Mouse (Mus musculus) frontal cortex, postnatal 10 days (tissue): Measurements from ENCODE around the gene Pyroxd1.
A peak's percentile ranks its signal among the peaks of the same experiment; 100 is the strongest.
"Not testable (repeated sequence)": the region's sequence is repeated elsewhere in the genome, so short reads cannot be mapped to it uniquely, and the experiment has no call there.

Experiments
- DNase-seq, 2 experiments: peaks; one replicate each; pipeline ENCODE4 v3.0.0; 2022; ENCODE audit warnings: low spot score in 2 of 2, mixed read lengths in 1 of 2

Pyroxd1 gene

GRCm38 (mm10) chr6:142345440-142346038 is at the start of gene Pyroxd1:
Pyroxd1 (plus strand) TSS chr6:142345654.
- DNase-seq: peak; percentile 83 to 85

- no peak for DNase-seq
Measured at GRCm38 (mm10) chr6:142298098-142298497, 47.4 kb upstream of the Pyroxd1 start, which contains the start of gene Iapp. Iapp (plus strand) TSS chr6:142298423.

- DNase-seq: no peak
Measured at GRCm38 (mm10) chr6:142305076-142305475, 40.4 kb upstream of the Pyroxd1 start.

- DNase-seq: no peak
Measured at GRCm38 (mm10) chr6:142314285-142314684, 31.2 kb upstream of the Pyroxd1 start.

- DNase-seq: no peak
Measured at GRCm38 (mm10) chr6:142317106-142317505, 28.3 kb upstream of the Pyroxd1 start.

- no peak for DNase-seq
Measured at GRCm38 (mm10) chr6:142322881-142323280, 22.6 kb upstream of the Pyroxd1 start, which contains the start of gene Slco1a5. Slco1a5 (minus strand) TSS chr6:142322981.

- no peak for DNase-seq
Measured at GRCm38 (mm10) chr6:142326598-142326997, 18.9 kb upstream of the Pyroxd1 start.

GRCm38 (mm10) chr6:142329201-142329600 is 16.3 kb upstream of the Pyroxd1 start:
- no peak for DNase-seq

- DNase-seq: no peak
Measured at GRCm38 (mm10) chr6:142338961-142339360, 6.5 kb upstream of the Pyroxd1 start.

GRCm38 (mm10) chr6:142339576-142339975 is 5.9 kb upstream of the Pyroxd1 start:
- DNase-seq: no peak

GRCm38 (mm10) chr6:142343561-142343960 is 1.9 kb upstream of the Pyroxd1 start:
- DNase-seq: peak in 1 of 2 experiments; percentile 38

GRCm38 (mm10) chr6:142346181-142347110 is 992 bp downstream of the Pyroxd1 start:
- DNase-seq: no peak

- no peak for DNase-seq
Measured at GRCm38 (mm10) chr6:142347431-142348385, 2.3 kb downstream of the Pyroxd1 start.

- not testable (repeated sequence) for DNase-seq
Measured at GRCm38 (mm10) chr6:142352099-142352498, 6.6 kb downstream of the Pyroxd1 start.

GRCm38 (mm10) chr6:142357106-142357505 is 11.7 kb downstream of the Pyroxd1 start:
- DNase-seq: no peak

- no peak for DNase-seq
Measured at GRCm38 (mm10) chr6:142362036-142362435, 16.6 kb downstream of the Pyroxd1 start.

GRCm38 (mm10) chr6:142363019-142363576 is 17.6 kb downstream of the Pyroxd1 start:
- no peak for DNase-seq

- no peak for DNase-seq
Measured at GRCm38 (mm10) chr6:142365742-142366472, 20.5 kb downstream of the Pyroxd1 start.

- no peak for DNase-seq
Measured at GRCm38 (mm10) chr6:142366473-142367018, 21.1 kb downstream of the Pyroxd1 start.

GRCm38 (mm10) chr6:142367565-142367964 is 22.1 kb downstream of the Pyroxd1 start:
- DNase-seq: no peak
